Mouse (Mus musculus): ENCODE data around the gene Olfr412.

DNA sequence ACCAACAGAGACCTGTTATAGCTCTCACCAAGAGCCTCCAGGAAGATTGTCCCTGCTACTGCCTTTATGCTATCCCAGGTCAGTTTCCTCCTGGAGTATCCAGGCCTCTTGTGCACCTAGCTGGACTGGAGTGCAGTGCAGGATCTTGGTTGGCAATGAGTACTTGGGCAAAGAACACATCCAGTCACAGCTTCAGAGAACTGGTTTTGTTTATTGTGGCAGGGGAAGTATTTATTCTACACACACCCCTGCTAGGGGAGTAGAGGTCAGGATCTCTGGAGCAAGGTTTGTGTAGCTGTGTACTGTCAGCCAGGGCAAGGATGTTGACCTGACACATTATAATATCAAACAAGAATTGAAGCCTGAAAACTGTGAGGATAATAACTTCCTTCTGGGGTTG is 33.1 kb upstream of the Olfr412 start:
- TF ChIP-seq POLR2A (IDR thresholded peaks at IDR 0.05; ENCODE audit: low read depth, low read length): no peak
- TF ChIP-seq ZC3H11A (IDR thresholded peaks at IDR 0.05; ENCODE audit: low read depth, low read length): no peak
- TF ChIP-seq TCF12 (IDR thresholded peaks at IDR 0.05; ENCODE audit: low read depth, low read length): no peak

Measured in CH12.LX (cell line).